Mouse (Mus musculus): ENCODE results near the gene Gramd1a.

Gene Gramd1a

GRCm38 (mm10) chr7:31150566-31151300 is 5.0 kb downstream of the Gramd1a start:
- DNase-seq = peak; percentile 84

GRCm38 (mm10) chr7:31149751-31150565 is 5.7 kb downstream of the Gramd1a start:
- DNase-seq = no peak

GRCm38 (mm10) chr7:31149271-31149670 is 6.4 kb downstream of the Gramd1a start:
- no peak for DNase-seq

GRCm38 (mm10) chr7:31148756-31149155 is 6.9 kb downstream of the Gramd1a start:
- DNase-seq = no peak

- no peak for DNase-seq
Measured at GRCm38 (mm10) chr7:31148086-31148485, 7.6 kb downstream of the Gramd1a start.

GRCm38 (mm10) chr7:31145596-31146160 is 10.0 kb downstream of the Gramd1a start:
- no peak for DNase-seq

- DNase-seq = no peak
Measured at GRCm38 (mm10) chr7:31144886-31145285, 10.8 kb downstream of the Gramd1a start.

- no peak for DNase-seq
Measured at GRCm38 (mm10) chr7:31140941-31141340, 14.8 kb downstream of the Gramd1a start.

GRCm38 (mm10) chr7:31140302-31140701 is 15.4 kb downstream of the Gramd1a start:
- DNase-seq = no peak

- peak; percentile 65 for DNase-seq
Measured at GRCm38 (mm10) chr7:31139765-31140164, 15.9 kb downstream of the Gramd1a start.

GRCm38 (mm10) chr7:31135717-31136116 is 20.0 kb downstream of the Gramd1a start:
- DNase-seq = no peak

- DNase-seq = no peak
Measured at GRCm38 (mm10) chr7:31131866-31132265, 23.8 kb downstream of the Gramd1a start.

- peak; percentile 50 for DNase-seq
Measured at GRCm38 (mm10) chr7:31130841-31131240, 24.9 kb downstream of the Gramd1a start.

- no peak for DNase-seq
Measured at GRCm38 (mm10) chr7:31130197-31130596, 25.5 kb downstream of the Gramd1a start.

- DNase-seq = no peak
Measured at GRCm38 (mm10) chr7:31128157-31128705, 27.5 kb downstream of the Gramd1a start.

GRCm38 (mm10) chr7:31126851-31127724 is 28.6 kb downstream of the Gramd1a start, which contains the start of gene Scn1b:
Scn1b (minus strand) TSS chr7:31127003.
- DNase-seq = peak; percentile 67

GRCm38 (mm10) chr7:31126211-31126751 is 29.4 kb downstream of the Gramd1a start:
- DNase-seq = peak; percentile 58

GRCm38 (mm10) chr7:31125116-31125515 is 30.6 kb downstream of the Gramd1a start:
- no peak for DNase-seq

- no peak for DNase-seq
Measured at GRCm38 (mm10) chr7:31124381-31124780, 31.3 kb downstream of the Gramd1a start.

- no peak for DNase-seq
Measured at GRCm38 (mm10) chr7:31123697-31124096, 32.0 kb downstream of the Gramd1a start.

- no peak for DNase-seq
Measured at GRCm38 (mm10) chr7:31122641-31123631, 32.8 kb downstream of the Gramd1a start.
